Mouse (Mus musculus): ENCODE measurements around the gene Clec4f.
A peak's percentile ranks its signal among the peaks of the same experiment; 100 is the strongest.
"Not testable (repeated sequence)": the region's sequence is repeated elsewhere in the genome, so short reads cannot be mapped to it uniquely, and the experiment has no call there.

Clec4f gene

DNA sequence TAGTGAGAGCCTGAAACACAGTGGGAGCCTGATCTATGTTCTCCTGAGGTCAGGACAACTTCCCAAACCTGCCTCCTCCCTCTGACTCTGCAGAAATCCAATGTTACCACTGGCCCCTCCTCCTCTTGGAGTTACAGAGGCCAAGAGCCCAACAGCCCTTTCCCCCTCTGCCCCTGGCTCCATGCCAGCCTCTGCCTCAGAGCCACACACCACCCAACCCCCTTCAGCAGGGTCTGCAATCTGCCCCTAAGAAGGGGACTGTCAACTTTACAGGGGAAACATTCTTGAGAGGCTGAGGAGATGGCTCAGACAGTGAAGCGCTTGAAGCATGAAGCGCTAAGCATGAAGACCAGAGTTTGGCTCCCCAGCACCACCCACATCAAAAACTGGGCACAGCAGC is at the start of gene Clec4f:
Clec4f (minus strand) TSS at position 101 of the 400 bp plus-strand sequence.
- no peak for DNase-seq (ENCODE audit: low spot score)

DNA sequence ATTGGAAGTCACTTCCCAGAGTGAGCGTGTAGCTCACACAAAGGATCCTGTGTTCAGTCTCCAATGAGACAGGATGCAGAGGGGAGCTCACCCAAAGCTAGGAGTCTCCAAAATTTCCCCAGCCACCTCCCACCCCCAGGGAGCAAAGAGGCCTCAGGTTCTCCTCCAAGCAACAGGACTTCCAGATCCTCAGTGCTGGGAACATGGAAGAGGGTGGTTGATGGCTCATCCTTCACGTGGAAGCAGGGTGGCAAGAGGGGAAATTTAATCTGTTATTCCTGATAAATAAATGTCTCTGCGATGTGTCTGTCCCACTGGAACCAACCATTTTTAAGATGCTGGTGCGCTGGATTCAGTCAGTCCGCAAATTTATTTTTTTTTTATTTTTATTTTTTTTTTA is 48.7 kb upstream of the Clec4f start:
- DNase-seq (ENCODE audit: low spot score), result no peak

GRCm38 (mm10) chr6:83704294-83704693 is 48.3 kb upstream of the Clec4f start:
- no peak for DNase-seq (ENCODE audit: low spot score)

GRCm38 (mm10) chr6:83703722-83704078 is 47.7 kb upstream of the Clec4f start:
- DNase-seq (ENCODE audit: low spot score), result no peak

DNA sequence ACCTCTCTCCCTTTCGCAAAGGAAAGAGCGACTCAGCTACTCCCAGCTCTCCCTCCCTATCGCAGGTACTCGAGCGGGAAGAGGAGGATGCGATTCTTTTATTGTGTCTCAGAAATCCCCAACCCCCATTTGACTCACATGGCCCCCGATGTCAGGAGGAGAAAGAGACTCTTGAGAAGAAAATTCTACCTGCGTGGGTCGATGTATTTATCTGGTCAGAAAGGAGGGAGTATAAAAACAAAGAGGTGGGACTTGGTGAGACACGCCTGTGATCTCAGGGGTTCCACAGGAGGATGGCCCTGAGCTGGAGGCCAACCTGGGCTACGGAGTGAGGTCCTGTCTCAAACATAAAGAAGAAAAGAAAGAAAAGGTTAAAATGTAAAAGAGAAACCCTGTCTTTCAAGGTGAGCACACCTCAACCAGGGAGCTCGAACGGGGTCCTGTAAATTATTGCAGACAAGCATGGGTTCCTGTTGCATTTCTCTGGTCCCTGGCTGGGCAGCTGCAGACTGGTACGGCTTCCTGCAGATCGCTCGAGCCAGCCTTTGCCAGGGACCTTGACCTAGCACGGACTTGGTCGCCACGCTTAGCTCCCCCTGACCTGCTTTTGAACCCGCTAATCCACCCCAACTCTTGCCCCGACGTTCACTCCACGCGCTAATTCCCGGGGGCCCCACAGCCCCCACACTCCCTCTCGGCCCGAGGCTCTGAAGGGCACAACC is 47.2 kb upstream of the Clec4f start:
- DNase-seq (ENCODE audit: low spot score), result no peak

- no peak for DNase-seq (ENCODE audit: low spot score)
These were observed 46.4 kb upstream of the Clec4f start for GRCm38 (mm10) chr6:83702146-83702999.

GRCm38 (mm10) chr6:83701001-83701400 is 45.0 kb upstream of the Clec4f start:
- DNase-seq (ENCODE audit: low spot score), result no peak

- DNase-seq (ENCODE audit: low spot score), result no peak
These were observed 44.0 kb upstream of the Clec4f start for GRCm38 (mm10) chr6:83699971-83700370.

DNA sequence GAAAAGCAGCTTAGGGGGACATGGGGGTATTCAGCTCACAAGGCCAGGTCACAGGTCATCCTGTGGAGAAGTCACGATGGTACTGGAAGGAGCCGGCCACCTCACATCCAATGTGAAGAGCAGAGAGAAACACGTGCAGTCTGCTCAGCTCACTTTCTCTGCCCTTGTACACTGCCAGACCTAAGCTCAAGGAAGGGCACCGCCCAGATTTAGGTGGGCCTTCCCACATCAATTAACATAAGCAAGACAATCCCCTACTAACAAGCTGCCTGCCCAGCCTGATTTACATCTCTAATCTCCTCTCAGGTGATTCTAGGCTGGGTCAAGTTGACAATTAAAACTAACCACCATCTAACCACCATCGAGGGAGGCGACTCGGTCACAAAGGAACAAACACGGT is 41.9 kb upstream of the Clec4f start:
- DNase-seq (ENCODE audit: low spot score), result no peak

DNA sequence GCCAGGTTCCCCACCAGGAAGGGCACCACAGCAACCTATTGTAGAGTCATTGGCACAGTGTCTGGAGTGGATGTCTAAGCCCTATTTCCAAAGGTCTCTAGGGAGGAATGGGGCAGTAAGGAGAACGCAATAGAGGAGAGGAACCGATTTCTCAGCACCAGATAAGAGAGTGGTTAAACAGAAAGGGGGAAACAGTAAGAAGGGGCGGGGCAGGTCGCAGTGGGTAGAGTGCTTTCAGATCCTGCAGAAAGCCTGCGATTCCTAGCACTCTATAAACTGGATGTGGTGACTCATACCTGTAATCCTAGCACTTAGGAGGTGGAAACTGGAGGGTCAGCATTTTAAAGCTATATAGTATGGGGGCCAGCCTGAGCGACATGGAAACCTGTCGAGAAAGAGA is 40.7 kb upstream of the Clec4f start:
- no peak for DNase-seq (ENCODE audit: low spot score)

- no peak for DNase-seq (ENCODE audit: low spot score)
These were observed 39.7 kb upstream of the Clec4f start for GRCm38 (mm10) chr6:83695731-83696130.

DNA sequence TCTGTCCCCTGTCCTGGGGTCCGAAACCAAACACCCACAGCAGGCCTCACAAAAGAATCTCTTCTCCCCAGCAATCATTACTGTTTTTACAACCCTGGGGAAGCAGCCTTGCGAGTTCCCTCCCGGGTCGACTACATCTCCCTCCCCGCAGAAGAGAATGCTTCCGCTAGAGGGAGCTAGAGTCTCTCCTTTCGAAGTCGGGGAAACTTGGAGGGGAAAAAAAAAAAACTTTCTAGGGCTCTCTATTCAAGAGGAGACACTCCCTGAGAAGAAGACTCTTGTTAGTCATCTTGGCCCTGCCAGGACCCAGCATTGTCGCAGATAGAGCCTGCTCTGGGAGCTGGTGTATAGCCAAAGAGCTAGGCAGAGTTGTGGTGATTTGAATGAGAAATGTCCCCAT is 37.8 kb upstream of the Clec4f start:
- DNase-seq (ENCODE audit: low spot score), result peak; percentile 53

GRCm38 (mm10) chr6:83692962-83693361 is 37.0 kb upstream of the Clec4f start:
- no peak for DNase-seq (ENCODE audit: low spot score)

DNA sequence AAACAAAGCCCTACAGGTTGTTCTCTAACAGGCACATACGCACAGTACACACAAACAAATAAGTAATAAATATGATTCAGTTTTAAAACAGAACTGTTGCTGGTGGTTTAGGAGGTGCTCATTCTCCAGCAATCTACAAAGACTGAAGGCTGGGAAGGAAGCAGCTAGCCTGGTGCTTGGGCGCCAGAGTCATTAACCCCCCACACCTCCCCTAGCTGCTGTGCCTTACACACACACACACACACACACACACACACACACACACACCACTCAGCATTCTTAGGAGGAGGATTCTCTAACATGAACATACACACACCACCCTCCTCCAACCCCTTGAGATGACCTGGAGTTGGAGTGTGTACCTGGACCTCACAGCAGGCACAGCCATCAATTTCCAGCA is 34.9 kb upstream of the Clec4f start:
- DNase-seq (ENCODE audit: low spot score), result no peak

DNA sequence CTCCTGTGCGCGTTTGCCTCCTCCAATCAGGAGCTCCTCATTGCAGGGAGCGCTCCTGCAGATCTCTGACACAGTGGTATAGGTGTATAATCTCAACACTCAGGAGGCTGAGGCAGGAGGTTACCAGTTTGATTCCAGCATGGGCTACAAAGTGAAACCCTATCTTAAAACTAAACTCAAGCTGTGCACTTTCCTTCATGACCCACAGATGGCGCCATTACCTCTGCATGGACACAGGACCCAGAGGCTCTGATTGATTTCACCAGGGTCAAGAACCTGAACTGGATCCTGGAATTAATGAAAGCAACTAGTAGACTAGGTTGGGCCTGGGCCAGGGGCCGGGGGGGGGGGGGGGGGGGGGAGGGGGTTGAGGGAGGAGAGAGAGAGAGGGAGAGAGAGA is 34.3 kb upstream of the Clec4f start:
- peak; percentile 43 for DNase-seq (ENCODE audit: low spot score)

- DNase-seq (ENCODE audit: low spot score), result no peak
These were observed 33.4 kb upstream of the Clec4f start for GRCm38 (mm10) chr6:83689374-83689773.

GRCm38 (mm10) chr6:83677757-83678156 is 21.8 kb upstream of the Clec4f start, which contains the start of gene Cd207:
TSS of gene Cd207 (minus strand) at chr6:83677857.
- no peak for DNase-seq (ENCODE audit: low spot score)

DNA sequence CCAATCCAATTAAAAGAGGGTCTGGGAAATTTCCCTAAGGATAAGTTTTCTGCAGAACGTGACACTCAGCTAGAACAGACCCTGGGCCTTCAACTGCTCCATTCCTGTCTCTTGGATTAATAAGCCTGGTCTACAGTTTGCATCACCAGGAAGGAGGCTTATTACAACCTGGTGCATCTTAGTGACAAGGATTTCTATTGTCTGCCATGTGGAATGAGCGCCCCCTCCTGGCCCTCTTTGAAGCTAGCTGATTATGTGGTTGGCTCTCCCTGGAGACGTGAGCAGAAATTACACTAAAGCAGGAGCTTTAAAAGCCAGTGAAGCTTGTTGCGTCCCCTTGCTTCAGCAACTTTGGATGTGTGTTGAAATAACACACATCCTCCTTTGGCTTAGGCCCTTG is 17.4 kb upstream of the Clec4f start:
- DNase-seq (ENCODE audit: low spot score), result peak; percentile 76

- no peak for DNase-seq (ENCODE audit: low spot score)
These were observed 9.0 kb upstream of the Clec4f start for GRCm38 (mm10) chr6:83665009-83665408.

GRCm38 (mm10) chr6:83660821-83661220 is 4.8 kb upstream of the Clec4f start:
- DNase-seq (ENCODE audit: low spot score), result no peak

DNA sequence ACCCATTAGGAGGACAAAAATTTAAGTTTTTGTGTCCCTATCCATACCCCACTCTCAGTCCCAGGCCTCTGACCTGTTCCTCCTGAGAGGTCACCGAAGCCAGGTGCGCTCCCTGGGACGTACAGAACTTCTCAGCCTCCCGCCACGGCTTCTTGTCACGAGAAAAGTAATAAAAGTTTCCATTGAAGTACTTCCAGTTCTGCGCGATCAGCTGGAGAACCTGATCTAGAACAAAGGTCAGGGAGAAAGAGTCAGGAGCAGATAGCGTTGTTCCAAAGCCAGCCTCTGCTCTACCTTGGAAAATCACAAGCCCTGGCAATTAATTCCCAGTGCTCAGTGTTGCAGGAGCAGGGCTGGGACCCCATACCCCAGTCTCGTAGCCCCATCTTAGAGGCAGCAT is 9.3 kb downstream of the Clec4f start:
- no peak for DNase-seq (ENCODE audit: low spot score)

DNA sequence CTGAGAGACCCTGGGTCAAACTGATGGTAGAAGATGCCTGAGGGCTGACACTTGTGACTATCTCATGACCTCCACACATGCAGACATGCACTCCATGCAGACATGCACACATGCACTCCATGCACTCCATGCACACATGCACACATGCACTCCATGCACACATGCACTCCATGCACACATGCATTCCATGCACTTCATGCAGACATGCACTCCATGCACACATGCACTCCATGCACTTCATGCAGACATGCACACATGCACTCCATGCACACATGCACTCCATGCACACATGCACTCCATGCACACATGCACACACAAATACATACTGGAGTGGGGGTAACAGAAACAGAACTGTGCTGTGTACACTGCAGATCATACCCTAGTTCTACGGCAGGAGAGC is 20.7 kb downstream of the Clec4f start:
- no peak for DNase-seq (ENCODE audit: low spot score)

DNA sequence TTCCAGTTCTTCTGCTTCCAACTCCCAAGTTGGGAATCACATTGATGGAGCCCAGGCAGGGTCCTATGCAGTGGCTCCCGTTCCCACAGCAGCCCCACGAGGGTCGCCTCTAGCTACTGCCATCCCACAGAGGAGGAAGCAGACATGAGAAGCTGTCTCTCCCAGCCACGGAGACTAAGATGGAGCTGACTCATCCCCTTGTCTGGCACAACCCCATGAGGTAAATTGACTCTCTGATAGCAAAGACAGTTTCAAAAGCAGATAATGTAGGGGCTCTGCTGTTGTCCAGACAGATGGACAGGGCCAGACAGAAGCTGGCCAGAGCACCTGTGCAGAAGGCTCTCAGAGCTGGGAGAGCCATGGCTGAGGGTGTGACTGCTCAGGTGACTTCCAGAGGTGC is 21.4 kb downstream of the Clec4f start:
- not testable (repeated sequence) for DNase-seq (ENCODE audit: low spot score)
